Mouse (Mus musculus) regulatory T cell (primary cell): Measurements from ENCODE around the gene Fscb.

ENCODE experiments used
- in situ Hi-C: fragments of 300-600 bp; cut with MboI, MseI; formaldehyde crosslinking; loops from one replicate; pipeline ENCODE4 v1.15.1; 2025; ENCODE audit warnings: high pct_unique_total_duplicates

Gene Fscb

DNA sequence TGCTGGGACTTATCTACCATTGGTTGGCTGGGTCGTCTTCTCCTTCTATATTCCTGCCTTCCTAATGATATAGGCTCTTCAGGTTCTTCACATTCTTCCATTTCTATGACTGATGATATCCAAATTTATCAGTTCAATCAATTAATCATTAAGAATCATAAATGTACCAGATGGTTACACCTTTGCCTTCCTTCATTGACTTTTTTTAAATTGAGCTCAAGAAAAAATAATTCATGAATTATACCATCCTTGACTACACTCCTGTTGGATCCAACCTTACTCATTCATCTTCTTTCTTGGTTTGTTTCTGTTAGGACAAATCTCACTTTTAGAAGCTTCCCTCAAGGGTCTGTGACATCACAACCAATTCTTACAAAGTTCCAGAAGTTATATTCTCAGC, at the start of gene Fscb:
TSS of gene Fscb (minus strand) at position 101 of the 400 bp plus-strand sequence.
- in situ Hi-C loops, result no loop called here

- in situ Hi-C loops, result no loop called here
Observed at GRCm38 (mm10) chr12:64516775-64517174, 42.3 kb upstream of the Fscb start.

DNA sequence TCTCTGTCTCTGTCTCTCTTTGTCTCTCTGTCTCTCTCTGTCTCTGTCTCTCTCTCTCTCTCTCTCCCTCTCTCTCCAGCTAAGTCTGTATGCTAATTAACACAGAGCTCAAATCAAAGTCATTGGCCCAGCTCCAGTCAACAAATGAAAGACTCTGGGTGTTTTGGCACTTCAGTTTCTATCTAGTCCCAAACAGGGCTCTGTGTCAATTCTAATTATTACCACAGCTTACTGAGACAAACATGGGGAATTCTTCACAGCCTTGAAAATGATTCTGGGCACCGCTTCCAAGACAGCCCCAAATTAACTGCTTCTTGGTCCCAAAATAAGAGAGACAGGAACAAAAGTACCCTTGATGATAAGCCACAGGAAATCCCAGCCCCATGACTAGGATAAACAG, 38.9 kb upstream of the Fscb start:
- in situ Hi-C loops, result no loop called here

DNA sequence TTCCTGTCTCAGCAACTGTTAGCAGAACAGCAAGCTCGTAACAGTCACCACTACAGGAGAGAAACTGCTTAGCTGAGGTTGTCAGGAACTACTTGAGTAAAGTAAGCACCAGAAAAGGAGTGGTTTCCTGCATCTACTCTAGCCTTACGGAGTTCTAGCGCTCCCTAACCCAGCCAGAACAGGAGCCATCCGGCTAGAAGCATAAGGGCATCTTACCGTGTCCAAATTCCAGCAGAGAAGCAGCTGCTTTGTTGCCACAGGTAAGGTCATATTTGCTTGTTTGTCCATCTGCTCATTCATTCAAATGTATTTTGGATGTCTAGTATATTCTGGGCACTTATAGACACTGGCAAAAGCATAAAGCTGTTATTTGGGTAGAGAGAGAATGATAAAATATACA, 23.2 kb upstream of the Fscb start:
- in situ Hi-C loops, result no loop called here

GRCm38 (mm10) chr12:64473615-64474014, 875 bp downstream of the Fscb start:
- in situ Hi-C loops, result no loop called here

GRCm38 (mm10) chr12:64473136-64473535, 1.4 kb downstream of the Fscb start:
- in situ Hi-C loops, result no loop called here

DNA sequence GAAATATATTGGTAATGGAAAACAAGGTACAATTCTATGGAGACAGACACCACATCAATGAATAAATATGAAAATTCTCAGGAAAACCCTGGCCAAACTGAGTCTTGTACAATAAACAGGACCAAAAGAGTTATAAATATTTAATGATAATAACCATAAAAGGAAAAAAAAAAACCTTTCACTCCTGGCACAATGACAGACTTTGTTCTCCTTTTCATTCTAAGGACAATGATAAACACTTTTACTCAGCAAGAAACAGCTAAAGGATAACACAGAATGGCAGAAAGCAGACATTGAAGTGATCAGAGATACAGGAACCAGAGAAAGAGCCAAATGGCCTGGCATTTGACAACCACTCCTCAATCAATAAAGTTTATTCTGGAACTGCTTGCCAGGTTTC, 19.3 kb downstream of the Fscb start:
- in situ Hi-C loops, result loop anchor here (10.0 kb wide), 1 partner anchor 1140 kb away; no protein-coding TSS in a partner anchor

DNA sequence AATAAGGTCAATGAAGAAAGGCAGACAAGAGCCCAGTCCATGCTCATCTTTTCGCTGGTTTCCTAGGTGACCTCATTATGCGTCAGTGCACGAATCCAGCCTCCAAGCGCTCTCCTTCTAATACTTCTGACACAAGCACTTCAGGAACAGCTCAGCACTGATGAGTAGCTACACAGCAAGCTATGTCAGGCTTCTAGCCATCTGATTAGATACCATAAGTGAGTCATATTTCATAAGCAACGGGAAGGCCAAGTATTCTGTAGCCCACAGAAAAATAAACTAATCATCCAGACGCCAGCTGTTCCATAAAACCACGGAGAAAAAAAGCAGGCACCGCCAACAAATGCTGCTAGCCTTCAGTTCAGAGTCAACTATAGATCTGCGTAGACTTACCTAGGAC, 24.6 kb downstream of the Fscb start:
- in situ Hi-C loops, result loop anchor here (10.0 kb wide), 1 partner anchor 1145 kb away; no protein-coding TSS in a partner anchor

- in situ Hi-C loops, result no loop called here
Observed at GRCm38 (mm10) chr12:64436675-64437074, 37.8 kb downstream of the Fscb start.
